Mouse (Mus musculus) heart, postnatal 4 days (tissue): ENCODE data around the gene Nfix. TPM values are rescaled to one million over a fixed set of nuclear protein-coding genes. Genes with fewer than 3 reads are reported as not detected.
"Not testable (repeated sequence)": the region's sequence is repeated elsewhere in the genome, so short reads cannot be mapped to it uniquely, and the experiment has no call there.

Experiments used
- DNase-seq: peaks from one replicate; pipeline ENCODE4 v3.0.0; 2021
- total RNA-seq, 2 experiments: library from RNA; stranded (reverse); gene quantifications; 2 replicates each; pipeline ENCODE4 v1.2.3; 2021

Nfix gene
- total RNA-seq, 2 experiments from 2014 or later, result 189 to 211 TPM

GRCm38 (mm10) chr8:84832759-84833742 is 32.9 kb upstream of the Nfix start:
- no peak for DNase-seq

GRCm38 (mm10) chr8:84832034-84832717 is 32.0 kb upstream of the Nfix start:
- DNase-seq, result peak; percentile 84

- DNase-seq, result peak; percentile 40
These were observed 31.3 kb upstream of the Nfix start, which contains the start of gene Gadd45gip1 for GRCm38 (mm10) chr8:84831490-84831889. Gene Gadd45gip1, plus strand, starts transcription at chr8:84831522.

- not testable (repeated sequence) for DNase-seq
These were observed 26.4 kb upstream of the Nfix start for GRCm38 (mm10) chr8:84826518-84826917.

GRCm38 (mm10) chr8:84825636-84826035 is 25.5 kb upstream of the Nfix start:
- no peak for DNase-seq

- peak; percentile 70 for DNase-seq
These were observed 23.5 kb upstream of the Nfix start for GRCm38 (mm10) chr8:84823653-84824052.

- DNase-seq, result no peak
These were observed 22.6 kb upstream of the Nfix start, which contains the start of gene Dand5 for GRCm38 (mm10) chr8:84822723-84823122. Gene Dand5, minus strand, starts transcription at chr8:84822823.

- DNase-seq, result no peak
These were observed 16.0 kb upstream of the Nfix start for GRCm38 (mm10) chr8:84816117-84816516.

GRCm38 (mm10) chr8:84815547-84815946 is 15.4 kb upstream of the Nfix start:
- DNase-seq, result peak; percentile 99

- no peak for DNase-seq
These were observed 14.7 kb upstream of the Nfix start for GRCm38 (mm10) chr8:84814555-84815441.

- no peak for DNase-seq
These were observed 14.1 kb upstream of the Nfix start for GRCm38 (mm10) chr8:84814240-84814554.

GRCm38 (mm10) chr8:84813830-84814229 is 13.7 kb upstream of the Nfix start:
- no peak for DNase-seq

- peak; percentile 88 for DNase-seq
These were observed 12.9 kb upstream of the Nfix start for GRCm38 (mm10) chr8:84813059-84813458.

GRCm38 (mm10) chr8:84811303-84811702 is 11.2 kb upstream of the Nfix start:
- no peak for DNase-seq

GRCm38 (mm10) chr8:84810896-84811295 is 10.8 kb upstream of the Nfix start:
- peak; percentile 98 for DNase-seq

GRCm38 (mm10) chr8:84809941-84810280 is 9.8 kb upstream of the Nfix start:
- DNase-seq, result no peak

- no peak for DNase-seq
These were observed 9.2 kb upstream of the Nfix start for GRCm38 (mm10) chr8:84809109-84809940.

GRCm38 (mm10) chr8:84806031-84806430 is 5.9 kb upstream of the Nfix start:
- no peak for DNase-seq

GRCm38 (mm10) chr8:84799136-84799931 is 810 bp downstream of the Nfix start:
- peak; percentile 77 for DNase-seq

GRCm38 (mm10) chr8:84798446-84799135 is 1.6 kb downstream of the Nfix start:
- DNase-seq, result no peak
